Mouse (Mus musculus): ENCODE data around the gene Gm1527. TPM values are rescaled to one million over a fixed set of nuclear protein-coding genes. Genes with fewer than 3 reads are reported as not detected.
"Not testable (repeated sequence)": the region's sequence is repeated elsewhere in the genome, so short reads cannot be mapped to it uniquely, and the experiment has no call there.

Gene Gm1527
- total RNA-seq (2021), result not detected
- long read RNA-seq, experiment 1, result 0 reads
- long read RNA-seq, experiment 2, result 0 reads

DNA sequence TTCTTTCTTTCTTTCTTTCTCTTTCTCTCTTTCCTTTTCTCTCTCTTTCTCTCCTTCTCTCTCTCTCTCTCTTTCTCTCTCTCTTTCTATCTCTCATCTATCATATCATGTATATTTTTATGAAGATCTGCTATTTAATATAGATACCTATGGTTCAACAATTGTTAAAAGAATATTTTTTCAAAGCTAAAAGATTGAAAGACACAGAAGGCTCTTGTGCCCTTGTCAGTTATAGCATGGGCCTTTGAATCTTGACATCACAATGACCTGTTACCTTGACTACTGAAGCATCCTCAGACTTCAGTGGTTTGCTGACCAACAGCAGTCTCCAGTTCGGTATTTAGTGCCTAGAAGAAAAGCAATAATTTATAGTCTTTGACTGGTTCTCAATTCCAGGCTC is at the start of gene Gm1527:
Gm1527 (plus strand) TSS at position 301 of the 400 bp plus-strand sequence.
- no peak for DNase-seq
- Histone ChIP-seq H3K27ac (no peak within 1 kb of the TSS), H3K4me3 (no peak within 1 kb of the TSS)
- intact Hi-C loops (cut with DNase I), result no loop called here
- no peak for TF ChIP-seq CTCF (IDR thresholded peaks at IDR 0.05)

GRCm38 (mm10) chr3:28843231-28843630 is 49.2 kb upstream of the Gm1527 start:
- TF ChIP-seq CTCF (IDR thresholded peaks at IDR 0.05), result no peak
- Histone ChIP-seq H3K4me3 (no peak overlapping the region), H3K27ac (no peak overlapping the region)
- intact Hi-C loops (cut with DNase I), result no loop called here
- DNase-seq, result no peak

- Histone ChIP-seq H3K4me3 (no peak overlapping the region), H3K27ac (no peak overlapping the region)
- intact Hi-C loops (cut with DNase I), result no loop called here
- no peak for DNase-seq
- TF ChIP-seq CTCF (IDR thresholded peaks at IDR 0.05), result no peak
These were observed 45.3 kb upstream of the Gm1527 start for GRCm38 (mm10) chr3:28847115-28847514.

GRCm38 (mm10) chr3:28852174-28852573 is 40.2 kb upstream of the Gm1527 start:
- H3K4me3 ChIP-seq; H3K27ac ChIP-seq; intact Hi-C loops (cut with DNase I); DNase-seq: not testable (repeated sequence)

- intact Hi-C loops (cut with DNase I); H3K27ac ChIP-seq; DNase-seq; H3K4me3 ChIP-seq: not testable (repeated sequence)
These were observed 32.6 kb upstream of the Gm1527 start for GRCm38 (mm10) chr3:28859630-28860392.

- H3K4me3 ChIP-seq; H3K27ac ChIP-seq; DNase-seq; intact Hi-C loops (cut with DNase I): not testable (repeated sequence)
These were observed 4.5 kb downstream of the Gm1527 start for GRCm38 (mm10) chr3:28896966-28897365.

DNA sequence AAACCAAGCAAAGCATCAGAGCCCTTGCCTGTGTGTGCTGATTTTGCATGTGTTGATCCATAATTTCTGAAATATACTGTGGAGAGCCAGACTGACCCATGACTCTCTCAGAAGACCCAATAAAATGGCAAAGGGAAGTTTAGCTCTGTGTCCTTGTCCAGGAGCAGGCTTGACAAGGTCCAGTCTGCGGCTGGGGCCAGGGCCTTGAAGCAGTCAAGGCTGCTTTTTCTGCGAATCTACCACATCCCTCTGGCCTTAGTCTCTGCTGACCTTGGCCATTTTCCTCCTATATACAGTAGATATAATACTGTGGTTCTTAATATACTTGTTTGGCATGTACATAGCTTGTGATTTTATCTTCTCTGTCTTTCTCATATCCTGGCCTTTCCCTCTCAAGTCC is 73.5 kb downstream of the Gm1527 start:
- DNase-seq, result no peak
- intact Hi-C loops (cut with DNase I), result no loop called here
- TF ChIP-seq CTCF (IDR thresholded peaks at IDR 0.05), result no peak
- Histone ChIP-seq H3K4me3 (no peak overlapping the region), H3K27ac (no peak overlapping the region)

DNA sequence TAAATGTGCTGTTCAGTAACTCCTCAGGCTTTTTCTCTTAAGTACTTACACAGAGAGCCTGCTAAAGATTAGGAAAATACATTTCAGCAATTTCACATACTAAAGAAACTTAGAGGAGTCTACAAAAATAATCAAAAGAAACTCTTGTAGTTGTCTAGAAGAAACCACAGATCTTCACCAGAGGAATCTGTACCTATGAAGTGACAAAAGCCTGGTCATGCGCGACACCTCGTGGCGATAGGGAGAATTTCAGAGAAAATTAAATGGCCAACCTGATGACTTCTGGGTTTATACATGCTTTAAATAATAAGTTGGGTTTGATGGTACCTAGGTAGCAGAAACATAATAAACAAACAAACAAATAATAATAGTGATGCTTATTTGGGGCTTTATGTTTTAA is 76.4 kb downstream of the Gm1527 start:
- TF ChIP-seq CTCF (IDR thresholded peaks at IDR 0.05), result peak; percentile 77
- Histone ChIP-seq H3K27ac (no peak overlapping the region), H3K4me3 (no peak overlapping the region)
- intact Hi-C loops (cut with DNase I), result loop anchor here (1.0 kb wide), 1 partner anchor 155 kb away; no protein-coding TSS in a partner anchor
- DNase-seq, result peak; percentile 30

Other genes starting within 250 kb of the Gm1527 start
- not detected for gene Slc2a2, start 194.7 kb upstream of the Gm1527 start, total RNA-seq (2021)
- under 1 TPM; 0.48 to 0.56 TPM for gene Eif5a2, start 111.3 kb upstream of the Gm1527 start, total RNA-seq (2021)
- 100 to 1,000 TPM; 126 to 178 TPM for gene Rpl22l1, start 87.2 kb upstream of the Gm1527 start, total RNA-seq (2021)
- gene Egfem1, start 189.4 kb downstream of the Gm1527 start, total RNA-seq (2021), result under 1 TPM in 1 of 2 experiments, not detected in 1; 0.08 TPM

Data from gastrocnemius, adult 2 months (tissue).